Mouse (Mus musculus) macrophage (primary cell): ENCODE results near the gene Arhgap9. TPM values are rescaled to one million over a fixed set of nuclear protein-coding genes. Genes with fewer than 3 reads are reported as not detected.

Experiments used
- H3K27ac ChIP-seq: fragments of 350-480 bp; formaldehyde crosslinking; 2 replicates; pipeline ENCODE4 v1.9.0; 2021
- H3K36me3 ChIP-seq: fragments of 350-480 bp; formaldehyde crosslinking; 2 replicates; pipeline ENCODE4 v1.9.0; 2021; ENCODE audit errors: inconsistent target
- H3K4me3 ChIP-seq: fragments of 350-480 bp; formaldehyde crosslinking; 2 replicates; pipeline ENCODE4 v1.9.0; 2021; ENCODE audit errors: inconsistent target
- H3K79me2 ChIP-seq: fragments of 350-480 bp; formaldehyde crosslinking; 2 replicates; pipeline ENCODE4 v1.9.0; 2021; ENCODE audit errors: inconsistent target
- WGBS: methylation state at CpG from one replicate; pipeline ENCODE4 v1.1.7; 2026; ENCODE audit warnings: inconsistent platforms; ENCODE audit not compliant: missing documents; 5-methylcytosine and 5-hydroxymethylcytosine counted together
- polyA plus RNA-seq: library from polyadenylated mRNA; stranded (reverse); fragments of 250-400 nt; gene quantifications from 3 replicates; pipeline ENCODE4 v1.2.4, GENCODE M21; 2018; ENCODE audit warnings: inconsistent platforms

The Arhgap9 gene
- polyA plus RNA-seq, 1 experiment from 2014 or later: 70.4 TPM

GRCm38 (mm10) chr10:127324495-127324894 is 2.7 kb downstream of the Arhgap9 start:
- H3K4me3 ChIP-seq: peak overlapping the region; percentile 79
- peak overlapping the region; percentile 95 for H3K27ac ChIP-seq
- 0% methylated on average over 7 of the region's 7 CpGs for WGBS
- H3K36me3 ChIP-seq: peaks cover 34% of the 10 kb centered on the region; the same call in 1 of the 2 replicates
- H3K79me2 ChIP-seq: peaks cover 13% of the 10 kb centered on the region

- 28% methylated on average over 14 of the region's 14 CpGs for WGBS
- Histone ChIP-seq H3K4me3 (no peak overlapping the region), H3K79me2 (peaks cover 13% of the 10 kb centered on the region), H3K27ac (no peak overlapping the region), H3K36me3 (peaks cover 45% of the 10 kb centered on the region; the same call in 1 of the 2 replicates)
Observed at GRCm38 (mm10) chr10:127325454-127326016, 3.8 kb downstream of the Arhgap9 start.

- H3K27ac ChIP-seq: no peak overlapping the region
Observed at GRCm38 (mm10) chr10:127326017-127326801, 4.4 kb downstream of the Arhgap9 start.

GRCm38 (mm10) chr10:127326828-127327227 is 5.1 kb downstream of the Arhgap9 start:
- Histone ChIP-seq H3K36me3 (peaks cover 45% of the 10 kb centered on the region; the same call in 1 of the 2 replicates), H3K27ac (no peak overlapping the region), H3K79me2 (peaks cover 13% of the 10 kb centered on the region), H3K4me3 (no peak overlapping the region)
- WGBS: 90% methylated on average over 14 of the region's 29 CpGs

More at GRCm38 (mm10) chr10:127326017-127326801, 4.4 kb downstream of the Arhgap9 start:
- Histone ChIP-seq H3K36me3 (peaks cover 45% of the 10 kb centered on the region; the same call in 1 of the 2 replicates), H3K4me3 (no peak overlapping the region), H3K79me2 (peaks cover 13% of the 10 kb centered on the region)
- WGBS: 56% methylated on average over 48 of the region's 54 CpGs

GRCm38 (mm10) chr10:127327461-127328145 is 5.8 kb downstream of the Arhgap9 start:
- peaks cover 45% of the 10 kb centered on the region; the same call in 1 of the 2 replicates for H3K36me3 ChIP-seq
- no peak overlapping the region for H3K27ac ChIP-seq
- H3K79me2 ChIP-seq: peaks cover 13% of the 10 kb centered on the region
- whole genome bisulfite sequencing: 88% methylated on average over 16 of the region's 18 CpGs
- no peak overlapping the region for H3K4me3 ChIP-seq

- Histone ChIP-seq H3K27ac (no peak overlapping the region), H3K79me2 (no peaks in the 10 kb centered on the region; the same call in 1 of the 2 replicates), H3K4me3 (no peak overlapping the region), H3K36me3 (peaks cover 45% of the 10 kb centered on the region; the same call in 1 of the 2 replicates)
- whole genome bisulfite sequencing: 94% methylated on average over 7 of the region's 7 CpGs
Observed at GRCm38 (mm10) chr10:127330212-127330611, 8.4 kb downstream of the Arhgap9 start.

GRCm38 (mm10) chr10:127332211-127332874 is 10.6 kb downstream of the Arhgap9 start:
- peaks cover 32% of the 10 kb centered on the region; the same call in 1 of the 2 replicates for H3K36me3 ChIP-seq
- H3K79me2 ChIP-seq: no peaks in the 10 kb centered on the region
- H3K27ac ChIP-seq: no peak overlapping the region
- 46% methylated on average over 30 of the region's 31 CpGs for WGBS
- no peak overlapping the region for H3K4me3 ChIP-seq

GRCm38 (mm10) chr10:127333152-127333551 is 11.4 kb downstream of the Arhgap9 start:
- Histone ChIP-seq H3K79me2 (no peaks in the 10 kb centered on the region), H3K4me3 (no peak overlapping the region), H3K27ac (no peak overlapping the region), H3K36me3 (peaks cover 24% of the 10 kb centered on the region; the same call in 1 of the 2 replicates)
- 68% methylated on average over 4 of the region's 5 CpGs for WGBS

- WGBS: 50% methylated on average over 1 of the region's 1 CpGs
- Histone ChIP-seq H3K27ac (no peak overlapping the region), H3K36me3 (peaks cover 3% of the 10 kb centered on the region; the same call in 1 of the 2 replicates), H3K79me2 (no peaks in the 10 kb centered on the region), H3K4me3 (no peak overlapping the region)
Observed at GRCm38 (mm10) chr10:127335271-127335670, 13.5 kb downstream of the Arhgap9 start.

- WGBS: 53% methylated on average over 5 of the region's 5 CpGs
- Histone ChIP-seq H3K27ac (no peak overlapping the region), H3K36me3 (no peaks in the 10 kb centered on the region)
Observed at GRCm38 (mm10) chr10:127336952-127337351, 15.2 kb downstream of the Arhgap9 start.

GRCm38 (mm10) chr10:127337536-127338099 is 15.9 kb downstream of the Arhgap9 start:
- 71% methylated on average over 6 of the region's 6 CpGs for WGBS
- Histone ChIP-seq H3K4me3 (no peak overlapping the region), H3K27ac (no peak overlapping the region), H3K36me3 (no peaks in the 10 kb centered on the region), H3K79me2 (no peaks in the 10 kb centered on the region)

More at GRCm38 (mm10) chr10:127336952-127337351, 15.2 kb downstream of the Arhgap9 start:
- Histone ChIP-seq H3K79me2 (no peaks in the 10 kb centered on the region), H3K4me3 (no peak overlapping the region)

- no peaks in the 10 kb centered on the region for H3K36me3 ChIP-seq
- H3K79me2 ChIP-seq: no peaks in the 10 kb centered on the region
- H3K4me3 ChIP-seq: peak overlapping the region; percentile 24
- no peak overlapping the region for H3K27ac ChIP-seq
- 2% methylated on average over 31 of the region's 31 CpGs for WGBS
Observed at GRCm38 (mm10) chr10:127338930-127339682, 17.3 kb downstream of the Arhgap9 start.
